Mouse (Mus musculus): ENCODE measurements around the gene Olfr330. TPM values are rescaled to one million over a fixed set of nuclear protein-coding genes. Genes with fewer than 3 reads are reported as not detected.

Olfr330 gene
- polyA plus RNA-seq, 1 experiment = not detected

DNA sequence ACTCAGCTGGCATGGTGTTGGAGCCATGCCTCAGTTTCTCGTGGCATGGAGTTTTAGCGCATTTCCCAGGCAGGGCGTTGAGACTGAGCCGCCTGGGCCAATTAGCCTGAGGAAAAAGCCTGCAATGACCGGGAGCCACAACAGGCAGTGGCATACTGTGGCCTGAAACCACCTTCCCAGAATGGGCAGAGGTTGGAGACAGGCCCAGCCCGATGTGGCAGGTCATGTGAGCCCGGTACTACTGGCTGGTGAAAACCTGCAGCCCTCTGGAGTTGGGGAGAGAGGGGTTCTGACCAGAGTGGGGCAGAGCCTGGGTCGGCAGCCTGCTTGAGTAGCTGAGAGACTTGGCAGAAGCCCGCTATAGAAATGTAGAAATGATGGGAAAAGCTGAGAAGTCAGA, 35.9 kb downstream of the Olfr330 start:
- no peak for TF ChIP-seq GATA1 (IDR thresholded peaks at IDR 0.05; ENCODE audit: borderline replicate concordance, low read length)
- no peak for TF ChIP-seq FLI1 (IDR thresholded peaks at IDR 0.05; ENCODE audit: low read length)
- H3K27me3 ChIP-seq (replicated peaks) = peaks cover 3% of the 10 kb centered on the region

DNA sequence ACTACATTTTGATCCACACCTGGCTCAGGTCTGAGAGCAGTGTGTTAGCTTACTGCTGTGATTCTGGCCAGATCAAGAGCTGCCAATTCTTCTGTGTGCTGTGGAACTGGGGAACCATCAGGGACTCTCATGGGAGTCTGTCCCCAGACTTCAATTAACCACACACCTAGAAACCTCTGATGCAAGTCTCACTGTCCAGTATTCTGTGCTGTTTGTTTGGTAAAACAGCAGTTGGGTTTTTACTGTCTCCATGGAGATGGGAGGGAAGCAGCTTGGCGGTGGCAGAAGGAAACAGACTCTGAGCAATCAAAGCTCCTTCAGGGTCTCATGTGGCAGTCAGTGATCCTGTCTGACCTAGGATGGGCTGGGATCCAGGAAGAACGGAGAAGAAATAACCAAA, 42.2 kb downstream of the Olfr330 start, which contains the start of gene Olfr332:
TSS of gene Olfr332 (minus strand) at position 101 of the 400 bp plus-strand sequence.
- no peak within 1 kb of the TSS for H3K4me3 ChIP-seq (replicated peaks)
- no peak for TF ChIP-seq GATA1 (IDR thresholded peaks at IDR 0.05; ENCODE audit: borderline replicate concordance, low read length)
- TF ChIP-seq FLI1 (IDR thresholded peaks at IDR 0.05; ENCODE audit: low read length) = no peak
- H3K9me3 ChIP-seq = no peaks in the 10 kb centered on the region
- no peaks in the 10 kb centered on the region for H3K36me3 ChIP-seq (replicated peaks; ENCODE audit: low read length)
- peaks cover 3% of the 10 kb centered on the region for H3K27me3 ChIP-seq (replicated peaks)
- H3K4me1 ChIP-seq = no peaks in the 10 kb centered on the region

More for the DNA sequence above, 35.9 kb downstream of the Olfr330 start:
- Histone ChIP-seq H3K4me3 (replicated peaks) (no peak overlapping the region), H3K4me1 (no peaks in the 10 kb centered on the region), H3K9me3 (no peaks in the 10 kb centered on the region), H3K36me3 (replicated peaks; ENCODE audit: low read length) (no peaks in the 10 kb centered on the region)

Other genes starting within 250 kb of the Olfr330 start
- 7.7 and 14.6 TPM in 2 replicates for gene Zfp692, start 227.8 kb downstream of the Olfr330 start, polyA plus RNA-seq (2012; ENCODE audit: insufficient read depth, low replicate concordance)
- 11.6 and 18.5 TPM in 2 replicates for gene Zfp672, start 204.5 kb downstream of the Olfr330 start, polyA plus RNA-seq (2012; ENCODE audit: insufficient read depth, low replicate concordance)
- gene Sh3bp5l, start 204.1 kb downstream of the Olfr330 start, polyA plus RNA-seq (2012; ENCODE audit: insufficient read depth, low replicate concordance) = 2.9 and 15.9 TPM in 2 replicates
- gene Lypd8, start 155.8 kb downstream of the Olfr330 start, polyA plus RNA-seq (2012; ENCODE audit: insufficient read depth, low replicate concordance) = not detected in 2 replicates
- not detected in 2 replicates for gene 1810065E05Rik, start 113.7 kb downstream of the Olfr330 start, polyA plus RNA-seq (2012; ENCODE audit: insufficient read depth, low replicate concordance)
- gene Gm12253, start 102.3 kb downstream of the Olfr330 start, polyA plus RNA-seq (2012; ENCODE audit: insufficient read depth, low replicate concordance) = not detected in 2 replicates
- not detected in 2 replicates for gene Lypd9, start 81.9 kb downstream of the Olfr330 start, polyA plus RNA-seq (2012; ENCODE audit: insufficient read depth, low replicate concordance)
- gene Olfr30, start 72.6 kb downstream of the Olfr330 start, polyA plus RNA-seq (2012; ENCODE audit: insufficient read depth, low replicate concordance) = not detected in 2 replicates
- gene Olfr332, start 42.3 kb downstream of the Olfr330 start, polyA plus RNA-seq (2012; ENCODE audit: insufficient read depth, low replicate concordance) = not detected in 2 replicates
- gene Olfr331, start 32.3 kb downstream of the Olfr330 start, polyA plus RNA-seq (2012; ENCODE audit: insufficient read depth, low replicate concordance) = not detected in 2 replicates
- not detected in 2 replicates for gene Olfr329-ps, start 11.6 kb upstream of the Olfr330 start, polyA plus RNA-seq (2012; ENCODE audit: insufficient read depth, low replicate concordance)
- gene Olfr328, start 20.8 kb upstream of the Olfr330 start, polyA plus RNA-seq (2012; ENCODE audit: insufficient read depth, low replicate concordance) = 0.44 TPM in 1 of 2 replicates, not detected in the other
- gene Olfr224, start 35.7 kb upstream of the Olfr330 start, polyA plus RNA-seq (2012; ENCODE audit: insufficient read depth, low replicate concordance) = not detected in 2 replicates
- gene Olfr325, start 42.9 kb upstream of the Olfr330 start, polyA plus RNA-seq (2012; ENCODE audit: insufficient read depth, low replicate concordance) = not detected in 2 replicates
- gene Olfr324, start 60.3 kb upstream of the Olfr330 start, polyA plus RNA-seq (2012; ENCODE audit: insufficient read depth, low replicate concordance) = not detected in 2 replicates
- gene 2210407C18Rik, start 81.2 kb upstream of the Olfr330 start, polyA plus RNA-seq (2012; ENCODE audit: insufficient read depth, low replicate concordance) = not detected in 2 replicates
- gene Olfr323, start 95.7 kb upstream of the Olfr330 start, polyA plus RNA-seq (2012; ENCODE audit: insufficient read depth, low replicate concordance) = not detected in 2 replicates
- 7.9 and 18.0 TPM in 2 replicates for gene Trim58, start 105.6 kb upstream of the Olfr330 start, polyA plus RNA-seq (2012; ENCODE audit: insufficient read depth, low replicate concordance)
- not detected in 2 replicates for gene Olfr322, start 123.9 kb upstream of the Olfr330 start, polyA plus RNA-seq (2012; ENCODE audit: insufficient read depth, low replicate concordance)
- gene Olfr320, start 146.3 kb upstream of the Olfr330 start, polyA plus RNA-seq (2012; ENCODE audit: insufficient read depth, low replicate concordance) = not detected in 2 replicates
- gene Olfr319, start 164.3 kb upstream of the Olfr330 start, polyA plus RNA-seq (2012; ENCODE audit: insufficient read depth, low replicate concordance) = not detected in 2 replicates
- gene Olfr318, start 189.2 kb upstream of the Olfr330 start, polyA plus RNA-seq (2012; ENCODE audit: insufficient read depth, low replicate concordance) = not detected in 2 replicates
- not detected in 2 replicates for gene Olfr317, start 204.4 kb upstream of the Olfr330 start, polyA plus RNA-seq (2012; ENCODE audit: insufficient read depth, low replicate concordance)
- gene Olfr316, start 217.9 kb upstream of the Olfr330 start, polyA plus RNA-seq (2012; ENCODE audit: insufficient read depth, low replicate concordance) = not detected in 2 replicates
- not detected in 2 replicates for gene Olfr315, start 238.4 kb upstream of the Olfr330 start, polyA plus RNA-seq (2012; ENCODE audit: insufficient read depth, low replicate concordance)
- gene Olfr314, start 248.1 kb upstream of the Olfr330 start, polyA plus RNA-seq (2012; ENCODE audit: insufficient read depth, low replicate concordance) = 3.7 TPM in 1 of 2 replicates, not detected in the other